Mouse (Mus musculus) limb, embryonic 10.5 days (tissue): ENCODE measurements around the gene Hcn1. TPM values are rescaled to one million over a fixed set of nuclear protein-coding genes. Genes with fewer than 3 reads are reported as not detected.

Experiments used
- DNase-seq: peaks from one replicate; pipeline ENCODE4 v3.0.0-alpha.2; 2017; ENCODE audit warnings: low spot score
- H3K27ac ChIP-seq: fragments of 300-500 bp; sonication (generic); 2 replicates; pipeline ENCODE4 v1.5.1; 2016; ENCODE audit warnings: mild to moderate bottlenecking
- H3K27me3 ChIP-seq: fragments of 300-500 bp; sonication (generic); 2 replicates; pipeline ENCODE4 v1.6.1; 2016; ENCODE audit warnings: low read depth, mild to moderate bottlenecking; ENCODE audit not compliant: poor library complexity, severe bottlenecking
- H3K36me3 ChIP-seq: fragments of 300-500 bp; sonication (generic); 2 replicates; pipeline ENCODE4 v1.6.1; 2016; ENCODE audit warnings: mild to moderate bottlenecking, moderate library complexity
- H3K4me1 ChIP-seq: fragments of 300-500 bp; sonication (generic); 2 replicates; pipeline ENCODE4 v1.6.1; 2016
- H3K4me3 ChIP-seq: fragments of 300-500 bp; sonication (generic); 2 replicates; pipeline ENCODE4 v1.5.1; 2016; ENCODE audit warnings: mild to moderate bottlenecking, moderate library complexity
- H3K9me3 ChIP-seq: fragments of 300-500 bp; sonication (generic); replicated peaks from 2 replicates; pipeline ENCODE4 v1.6.1; 2016; ENCODE audit warnings: mild to moderate bottlenecking
- WGBS: fragments of 180-500 bp; shearing (Covaris S2); methylation state at CpG from one replicate; pipeline ENCODE4 v1.1.7; 2016; 5-methylcytosine and 5-hydroxymethylcytosine counted together
- polyA plus RNA-seq: library from polyadenylated mRNA; unstranded; fragments of >200 nt; fragmentation: Nextera tagmentation; extraction: Ambion mirVana; gene quantifications from 2 replicates; pipeline ENCODE4 v1.2.1, GENCODE M21; 2016

The Hcn1 gene
- polyA plus RNA-seq, 1 experiment from 2014 or later = 0.09 TPM

DNA sequence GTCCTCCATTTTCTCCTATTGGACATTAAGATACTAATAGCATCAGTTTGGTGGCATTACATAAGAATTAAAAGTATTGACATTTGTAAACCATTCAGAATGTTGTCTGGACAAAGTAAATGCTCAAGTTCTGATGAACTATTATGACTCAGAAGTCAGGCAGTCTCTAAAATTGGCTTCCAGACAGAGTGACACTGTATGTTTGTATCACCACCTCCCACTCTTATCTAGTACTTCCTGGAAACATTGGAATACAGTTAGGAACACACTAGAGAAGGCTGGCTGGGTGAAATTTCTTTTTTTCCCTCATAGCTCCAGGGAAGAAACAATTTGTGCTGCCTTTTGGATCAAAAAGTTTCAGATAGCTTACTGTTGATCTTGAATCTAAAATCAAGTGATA is 108.7 kb downstream of the Hcn1 start:
- Histone ChIP-seq H3K9me3 (no peaks in the 10 kb centered on the region), H3K36me3 (no peaks in the 10 kb centered on the region), H3K27ac (no peak overlapping the region), H3K27me3 (no peaks in the 10 kb centered on the region), H3K4me1 (peaks cover 19% of the 10 kb centered on the region), H3K4me3 (no peak overlapping the region)
- DNase-seq = no peak

DNA sequence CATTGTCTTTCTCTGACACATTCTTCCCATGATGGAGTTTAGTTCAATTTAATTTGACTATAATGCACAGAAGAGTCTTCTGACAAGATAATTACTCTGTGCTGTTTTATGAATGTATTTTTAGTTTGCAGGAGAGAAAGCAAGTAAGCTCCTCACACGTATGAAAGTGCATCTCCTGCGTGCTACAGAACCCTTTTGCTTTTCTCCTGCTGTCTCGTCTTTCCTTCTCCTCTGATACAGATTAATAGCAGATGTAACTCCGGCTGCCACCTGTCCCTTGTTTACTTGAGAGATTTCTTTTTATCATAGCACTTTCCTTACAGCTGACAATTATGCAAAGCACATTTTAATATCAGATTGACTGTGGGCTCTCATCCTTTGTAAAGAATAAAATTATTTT is 120.0 kb downstream of the Hcn1 start:
- Histone ChIP-seq H3K36me3 (no peaks in the 10 kb centered on the region), H3K27me3 (no peaks in the 10 kb centered on the region)

DNA sequence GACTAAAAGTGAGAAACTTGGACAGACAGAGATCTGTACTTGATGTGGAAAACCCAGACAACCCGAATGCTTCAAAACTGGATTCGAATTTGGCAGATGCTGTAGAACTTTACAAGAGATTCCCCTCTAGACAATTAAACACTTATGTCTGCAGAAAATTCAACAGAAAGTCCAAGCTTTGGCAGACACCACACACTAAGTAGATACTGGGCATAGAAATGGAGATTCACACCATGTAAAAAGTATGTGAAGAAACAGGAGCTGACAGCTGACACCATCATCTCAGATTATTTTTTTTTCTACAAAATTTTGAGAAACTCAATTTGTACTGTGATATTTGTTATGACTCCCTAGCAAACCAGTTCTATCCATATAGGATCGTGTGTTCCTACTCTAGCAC is 122.0 kb downstream of the Hcn1 start:
- no peaks in the 10 kb centered on the region for H3K27me3 ChIP-seq
- WGBS = 81% methylated on average over 3 of the region's 3 CpGs
- no peak for DNase-seq
- H3K4me1 ChIP-seq = peaks cover 11% of the 10 kb centered on the region
- no peak overlapping the region for H3K27ac ChIP-seq
- no peaks in the 10 kb centered on the region for H3K36me3 ChIP-seq
- no peak overlapping the region for H3K4me3 ChIP-seq
- H3K9me3 ChIP-seq = no peaks in the 10 kb centered on the region

More for the DNA sequence above, 120.0 kb downstream of the Hcn1 start:
- no peak for DNase-seq
- Histone ChIP-seq H3K9me3 (no peaks in the 10 kb centered on the region), H3K4me3 (no peak overlapping the region), H3K27ac (no peak overlapping the region), H3K4me1 (peaks cover 11% of the 10 kb centered on the region)
- WGBS = 26% methylated on average over 4 of the region's 4 CpGs

DNA sequence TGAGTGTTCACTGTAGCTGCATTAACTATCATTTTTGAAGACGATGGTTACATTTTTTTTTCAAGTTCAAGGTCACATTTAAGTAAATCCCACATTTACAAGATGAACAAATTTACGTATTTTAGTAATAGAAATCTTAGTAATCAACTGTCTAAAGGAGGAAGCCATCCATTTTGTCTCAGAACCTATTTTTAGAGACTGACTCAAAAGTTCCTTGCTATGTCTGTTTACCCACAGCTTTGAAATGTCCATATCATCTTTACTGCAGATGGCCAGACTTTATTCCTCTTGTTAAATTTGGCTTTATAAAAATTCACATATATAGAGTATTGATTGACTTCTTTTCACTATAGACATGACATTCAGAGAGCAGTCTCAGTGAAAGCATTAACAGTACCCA is 126.3 kb downstream of the Hcn1 start:
- Histone ChIP-seq H3K27ac (no peak overlapping the region), H3K27me3 (no peaks in the 10 kb centered on the region), H3K9me3 (no peaks in the 10 kb centered on the region), H3K4me1 (no peaks in the 10 kb centered on the region), H3K36me3 (no peaks in the 10 kb centered on the region), H3K4me3 (no peak overlapping the region)
- 93% methylated on average over 2 of the region's 2 CpGs for WGBS
- no peak for DNase-seq

DNA sequence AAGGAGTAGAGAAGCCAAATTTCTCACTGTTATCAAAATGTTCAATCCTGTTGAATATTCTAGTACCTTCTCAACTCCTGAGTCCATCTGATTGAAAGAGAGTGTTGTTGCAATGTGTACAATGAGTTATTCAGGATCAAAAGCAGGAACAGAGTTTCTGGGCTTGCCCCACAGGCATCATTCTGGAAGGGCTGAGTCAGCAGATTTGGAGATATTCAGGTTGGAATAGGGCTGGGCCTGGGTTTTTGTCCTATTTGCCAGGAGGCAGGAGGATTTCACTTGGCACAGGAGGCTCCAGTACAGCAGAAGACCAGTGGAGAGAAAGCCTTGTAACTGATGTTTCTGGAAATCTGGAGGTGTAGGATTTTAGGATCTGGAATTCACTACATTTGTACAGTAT is 130.6 kb downstream of the Hcn1 start:
- no peaks in the 10 kb centered on the region for H3K27me3 ChIP-seq
- H3K27ac ChIP-seq = no peak overlapping the region
- H3K36me3 ChIP-seq = no peaks in the 10 kb centered on the region
- H3K9me3 ChIP-seq = no peaks in the 10 kb centered on the region
- H3K4me1 ChIP-seq = no peaks in the 10 kb centered on the region
- no peak for DNase-seq
- no peak overlapping the region for H3K4me3 ChIP-seq

DNA sequence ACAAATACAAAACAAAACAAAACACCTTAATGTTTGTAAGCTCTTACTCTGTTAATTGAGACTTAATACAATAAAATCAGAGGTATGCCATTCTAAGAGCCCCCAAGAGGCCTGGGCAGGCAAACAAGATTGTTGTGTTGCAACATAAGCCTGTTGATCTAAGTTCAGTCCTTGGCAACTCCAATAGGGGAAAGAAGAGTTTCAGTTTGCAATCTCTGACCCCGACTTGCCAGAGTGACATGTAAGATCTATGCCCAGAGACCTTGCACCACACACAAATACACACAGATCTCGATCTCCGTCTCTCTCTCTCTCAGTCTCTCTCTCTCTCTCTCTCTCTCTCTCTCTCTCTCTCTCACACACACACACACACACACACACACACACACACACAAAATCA is 142.3 kb downstream of the Hcn1 start:
- no peaks in the 10 kb centered on the region for H3K27me3 ChIP-seq
- H3K36me3 ChIP-seq = no peaks in the 10 kb centered on the region
- 91% methylated on average over 3 of the region's 3 CpGs for WGBS
- no peak overlapping the region for H3K27ac ChIP-seq
- DNase-seq = no peak
- H3K4me3 ChIP-seq = no peak overlapping the region
- no peaks in the 10 kb centered on the region for H3K9me3 ChIP-seq
- no peaks in the 10 kb centered on the region for H3K4me1 ChIP-seq

DNA sequence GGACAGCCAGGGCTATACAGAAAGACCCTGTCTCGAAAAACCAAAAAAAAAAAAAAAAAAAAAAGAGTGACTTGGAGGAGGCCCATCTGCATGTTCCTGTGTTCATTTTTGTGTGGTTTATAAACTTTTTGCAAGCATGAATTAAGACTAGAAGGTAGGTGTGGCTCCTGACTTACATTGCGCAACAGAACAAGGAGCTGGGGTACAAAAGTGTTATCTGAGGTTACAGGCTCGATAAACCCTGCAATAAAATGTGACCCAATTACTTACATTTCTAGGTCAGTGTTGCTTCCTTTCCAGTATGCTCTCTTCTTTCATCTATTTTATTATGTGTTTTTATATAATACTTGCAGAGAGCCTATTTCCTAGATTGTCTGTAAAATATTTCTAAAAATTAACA is 143.1 kb downstream of the Hcn1 start:
- 80% methylated on average over 3 of the region's 3 CpGs for WGBS
- no peak overlapping the region for H3K27ac ChIP-seq
- DNase-seq = no peak
- no peaks in the 10 kb centered on the region for H3K4me1 ChIP-seq
- H3K4me3 ChIP-seq = no peak overlapping the region
- no peaks in the 10 kb centered on the region for H3K27me3 ChIP-seq
- H3K36me3 ChIP-seq = no peaks in the 10 kb centered on the region
- H3K9me3 ChIP-seq = no peaks in the 10 kb centered on the region

DNA sequence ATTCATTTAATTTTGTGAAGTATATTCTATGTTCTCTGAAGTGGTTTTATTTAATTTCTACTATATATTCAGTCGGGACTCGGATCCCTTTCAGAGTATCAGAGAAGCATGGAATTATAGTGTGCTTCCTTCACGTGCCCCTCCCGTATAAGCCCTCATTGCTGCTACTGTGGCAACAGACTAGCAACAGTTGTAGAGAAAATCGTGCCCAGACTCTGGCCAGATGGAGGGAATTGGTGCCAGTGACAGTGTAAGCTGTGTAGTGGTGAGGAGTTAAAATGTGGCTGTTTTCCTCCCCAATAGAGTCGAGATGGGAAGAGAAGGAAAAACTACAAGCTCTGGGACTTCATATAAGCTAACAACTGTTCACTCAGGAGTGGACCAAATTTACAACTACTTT is 163.4 kb downstream of the Hcn1 start:
- DNase-seq = no peak
- Histone ChIP-seq H3K36me3 (no peaks in the 10 kb centered on the region), H3K27ac (no peak overlapping the region), H3K9me3 (no peaks in the 10 kb centered on the region), H3K4me1 (no peaks in the 10 kb centered on the region), H3K27me3 (no peaks in the 10 kb centered on the region), H3K4me3 (no peak overlapping the region)
- 89% methylated on average over 6 of the region's 6 CpGs for WGBS

DNA sequence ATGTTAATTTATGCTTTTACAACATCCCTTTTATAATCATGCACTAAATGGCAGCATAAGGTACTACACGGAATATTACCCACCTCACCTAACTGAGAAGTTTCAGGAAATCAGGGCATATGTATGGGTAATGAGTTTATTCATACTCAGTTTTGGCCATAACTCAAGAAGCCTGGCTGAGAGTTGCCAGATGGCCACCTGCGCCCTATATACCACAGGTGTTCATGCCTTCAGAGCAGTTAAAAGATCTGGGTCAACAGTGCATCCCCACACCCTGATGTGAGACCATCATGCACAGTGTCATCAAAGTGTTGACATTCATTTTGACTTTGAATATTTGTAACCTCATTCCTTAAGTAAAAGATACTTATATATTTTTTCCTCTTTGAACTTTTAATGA is 183.3 kb downstream of the Hcn1 start:
- H3K36me3 ChIP-seq = no peaks in the 10 kb centered on the region
- no peaks in the 10 kb centered on the region for H3K4me1 ChIP-seq
- no peak overlapping the region for H3K4me3 ChIP-seq
- H3K27me3 ChIP-seq = no peaks in the 10 kb centered on the region
- H3K27ac ChIP-seq = no peak overlapping the region
- no peak for DNase-seq
- H3K9me3 ChIP-seq = no peaks in the 10 kb centered on the region
- 97% methylated on average over 2 of the region's 2 CpGs for WGBS

DNA sequence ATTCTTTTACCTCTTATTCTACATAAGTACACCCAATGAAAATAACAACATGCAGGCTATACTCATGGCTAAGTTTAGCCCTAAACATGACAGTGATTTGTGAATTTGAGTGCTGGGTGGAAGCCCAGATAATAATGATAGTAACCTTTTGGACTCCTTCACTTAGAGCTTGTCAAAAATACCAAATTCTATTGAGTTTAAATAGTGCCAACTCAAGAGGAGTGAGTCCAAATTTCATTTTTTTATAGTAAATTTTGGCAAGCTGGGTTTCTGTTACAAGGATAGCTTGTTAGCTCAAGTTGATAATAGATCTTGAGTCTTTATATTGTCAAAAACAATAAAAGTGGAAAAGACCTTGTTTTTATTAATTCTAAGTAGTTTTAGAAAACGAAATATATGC is 190.7 kb downstream of the Hcn1 start:
- H3K4me1 ChIP-seq = no peaks in the 10 kb centered on the region
- no peaks in the 10 kb centered on the region for H3K27me3 ChIP-seq
- 71% methylated on average over 1 of the region's 1 CpGs for WGBS
- H3K4me3 ChIP-seq = no peak overlapping the region
- no peaks in the 10 kb centered on the region for H3K36me3 ChIP-seq
- no peak overlapping the region for H3K27ac ChIP-seq
- no peak for DNase-seq
- H3K9me3 ChIP-seq = no peaks in the 10 kb centered on the region

DNA sequence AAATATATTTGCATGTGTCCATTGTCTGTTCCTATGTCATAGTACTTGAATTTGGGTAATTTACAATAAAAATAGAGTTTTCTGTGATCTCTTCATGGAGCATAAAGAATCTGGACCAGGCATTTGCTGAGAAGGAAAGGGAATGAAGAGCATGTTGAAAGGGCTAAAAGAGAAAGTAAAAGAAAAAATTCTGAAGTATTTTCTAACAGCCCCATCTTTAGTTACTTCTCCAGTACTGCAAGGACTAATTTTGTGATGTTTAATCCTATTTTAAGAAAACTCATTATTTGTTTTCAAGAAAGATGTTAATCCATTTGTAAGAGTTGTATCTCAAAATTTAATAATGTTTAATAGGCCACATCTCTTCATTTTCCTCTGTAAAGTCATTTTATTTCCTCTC is 198.9 kb downstream of the Hcn1 start:
- Histone ChIP-seq H3K36me3 (no peaks in the 10 kb centered on the region), H3K27me3 (no peaks in the 10 kb centered on the region), H3K4me3 (no peak overlapping the region), H3K9me3 (no peaks in the 10 kb centered on the region), H3K4me1 (no peaks in the 10 kb centered on the region), H3K27ac (no peak overlapping the region)
- DNase-seq = no peak

DNA sequence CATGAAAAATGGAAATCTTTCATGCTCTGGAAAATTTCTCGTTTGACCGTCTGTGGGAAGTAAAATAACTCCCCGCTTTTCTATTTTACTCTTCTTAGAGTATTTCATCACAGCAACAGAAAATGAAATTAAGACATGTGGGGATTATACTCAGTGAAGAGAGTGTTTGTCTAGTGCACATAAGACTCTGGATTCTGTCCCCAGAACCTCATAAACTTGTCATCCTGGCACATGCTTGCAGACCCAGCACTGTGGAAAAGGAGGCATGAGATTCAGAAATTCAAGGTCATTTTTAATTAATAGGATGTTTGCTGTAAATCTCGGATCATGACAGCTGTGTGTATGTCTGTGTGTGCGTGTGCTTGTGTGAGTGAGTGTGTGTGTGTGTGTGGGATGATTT is 225.5 kb downstream of the Hcn1 start:
- DNase-seq = no peak
- Histone ChIP-seq H3K27ac (no peak overlapping the region), H3K4me3 (no peak overlapping the region), H3K36me3 (no peaks in the 10 kb centered on the region), H3K4me1 (no peaks in the 10 kb centered on the region), H3K9me3 (no peaks in the 10 kb centered on the region), H3K27me3 (no peaks in the 10 kb centered on the region)
- 72% methylated on average over 5 of the region's 5 CpGs for WGBS

DNA sequence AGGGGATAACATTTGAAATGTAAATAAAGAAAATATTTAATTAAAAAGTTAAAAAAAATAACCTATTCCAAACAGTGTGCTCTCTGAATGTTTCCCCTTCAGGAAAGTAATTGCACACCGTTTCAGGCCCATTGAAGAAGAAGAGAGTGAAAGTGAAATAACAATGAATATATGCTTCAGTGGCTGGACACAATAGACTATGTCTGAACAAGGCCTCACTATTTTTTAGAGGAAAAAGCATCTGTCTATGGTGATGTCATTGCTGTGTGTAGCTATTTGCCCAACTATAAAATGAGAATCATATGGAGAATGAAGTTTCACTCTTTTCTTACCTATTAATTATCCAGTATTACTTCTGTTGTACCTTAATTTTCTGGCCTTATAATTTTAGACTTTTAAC is 234.5 kb downstream of the Hcn1 start:
- Histone ChIP-seq H3K36me3 (no peaks in the 10 kb centered on the region), H3K27ac (no peak overlapping the region), H3K4me3 (no peak overlapping the region), H3K4me1 (no peaks in the 10 kb centered on the region), H3K27me3 (no peaks in the 10 kb centered on the region), H3K9me3 (no peaks in the 10 kb centered on the region)
- 81% methylated on average over 1 of the region's 1 CpGs for WGBS
- no peak for DNase-seq

DNA sequence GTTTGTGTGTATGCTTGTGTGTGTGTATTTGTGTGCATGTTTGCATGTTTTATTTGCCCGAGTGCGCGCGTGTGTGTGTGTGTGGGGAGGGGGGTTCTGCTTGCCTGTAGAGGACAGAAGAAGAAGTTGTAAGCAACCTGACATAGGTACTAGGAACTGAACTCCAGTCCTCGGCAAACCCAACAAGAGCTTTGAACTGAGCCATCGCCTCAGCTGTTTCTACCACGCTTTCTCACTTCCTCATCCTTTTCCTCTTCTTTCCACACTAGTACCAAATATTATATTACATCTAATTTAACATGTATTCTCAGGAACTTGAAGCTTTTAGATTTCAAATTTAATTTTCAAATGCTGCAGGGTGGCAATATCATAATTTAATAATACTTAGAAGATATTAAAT is 236.1 kb downstream of the Hcn1 start:
- H3K27ac ChIP-seq = no peak overlapping the region
- 94% methylated on average over 7 of the region's 7 CpGs for WGBS
- H3K9me3 ChIP-seq = no peaks in the 10 kb centered on the region
- H3K4me1 ChIP-seq = no peaks in the 10 kb centered on the region
- no peak for DNase-seq
- H3K27me3 ChIP-seq = no peaks in the 10 kb centered on the region
- H3K4me3 ChIP-seq = no peak overlapping the region
- no peaks in the 10 kb centered on the region for H3K36me3 ChIP-seq

DNA sequence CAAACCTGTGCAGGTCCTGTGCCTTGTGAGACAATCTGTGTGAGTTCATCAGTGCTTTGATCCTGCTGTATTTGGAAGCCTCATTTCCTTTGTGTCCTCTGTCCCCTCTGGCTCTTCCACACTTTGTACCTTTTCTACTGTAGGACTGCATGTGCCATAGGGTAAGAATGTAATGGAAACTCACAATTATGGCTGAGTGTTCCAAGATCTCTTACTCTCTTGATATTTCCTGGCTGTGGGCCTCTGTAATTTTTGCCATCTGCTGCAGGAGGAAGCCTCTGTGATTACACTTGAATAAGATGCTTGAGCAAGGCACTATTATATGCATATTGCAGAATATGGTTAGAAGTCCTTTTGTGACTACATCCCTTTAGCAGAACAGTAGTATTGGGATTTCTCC is 240.2 kb downstream of the Hcn1 start:
- no peak overlapping the region for H3K4me3 ChIP-seq
- no peak overlapping the region for H3K27ac ChIP-seq
- no peaks in the 10 kb centered on the region for H3K36me3 ChIP-seq
- DNase-seq = no peak
- H3K9me3 ChIP-seq = no peaks in the 10 kb centered on the region
- no peaks in the 10 kb centered on the region for H3K27me3 ChIP-seq
- no peaks in the 10 kb centered on the region for H3K4me1 ChIP-seq
